ENCODE assay signal across 9 mouse cellular contexts in the genomic region with DNA sequence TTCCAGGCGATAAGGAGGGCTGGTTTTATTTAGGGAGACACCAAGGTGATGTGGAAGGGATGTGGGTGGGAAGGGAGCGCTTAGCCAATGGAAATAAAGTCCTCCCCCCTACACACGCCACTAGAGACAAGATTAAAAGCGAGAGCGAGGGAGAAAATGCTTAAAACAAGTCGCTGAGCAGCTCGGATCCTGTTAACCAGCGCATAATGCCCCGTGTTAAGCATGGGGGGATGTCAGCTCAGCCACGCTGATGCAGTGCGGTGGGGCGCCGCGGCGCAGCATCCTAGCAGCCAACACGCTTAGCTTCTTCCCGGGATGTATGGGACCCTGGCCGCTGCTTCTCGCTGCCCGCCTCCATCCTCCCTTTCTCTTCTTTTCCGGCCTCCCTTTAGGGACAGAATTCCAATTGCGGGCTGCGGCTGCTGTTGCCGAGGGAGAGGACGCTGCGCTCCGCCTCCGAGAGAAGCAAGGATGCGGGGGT. TPM values are rescaled to one million over a fixed set of nuclear protein-coding genes. Genes with fewer than 3 reads are reported as not detected.
DNase-seq lines count a peak whose midpoint lies in the region; ATAC-seq and TF ChIP-seq lines count a peak whose summit lies in the region.
"Had no signal": no experiment of that assay in that cellular context is flagged by ENCODE, and none has a peak within 500 bp of the region (broad histone marks: within the 10 kb centered on the region; RNA-seq: fewer than 3 reads in every experiment).

A gene (minus strand): TSS at position 57 of the 481 bp plus-strand sequence.

- H3K4me3 ChIP-seq in forebrain, embryonic 15.5 days, result peak within 1 kb of the TSS; percentile 47
- peak within 1 kb of the TSS; percentile 50 for H3K4me3 ChIP-seq in neural tube, embryonic 15.5 days (replicated peaks)
- H3K4me3 ChIP-seq in thymus, adult 2 months (ENCODE audit: control insufficient read depth, insufficient read depth, low read length), result no peak within 1 kb of the TSS

- TF ChIP-seq POLR2A in thymus, adult 2 months (IDR thresholded peaks at IDR 0.05; ENCODE audit: control insufficient read depth, extremely low read depth, insufficient read depth, low read length, poor library complexity), result no peak

- 0 out of 2 replicates have a peak, but pooled peaks have one; percentile 49 for ATAC-seq in forebrain, embryonic 15.5 days (replicated peaks)
- peak; percentile 51; the same call in 1 of the 2 replicates for ATAC-seq in neural tube, embryonic 15.5 days (ENCODE audit: low FRiP score)

- WGBS in forebrain, embryonic 15.5 days, result 1% methylated on average over 29 of the region's 29 CpGs
- whole genome bisulfite sequencing in neural tube, embryonic 15.5 days, result 1% methylated on average over 29 of the region's 29 CpGs
- WGBS in thymus, adult 2 months, result 9% methylated on average over 29 of the region's 29 CpGs

- H3K36me3 ChIP-seq in forebrain, embryonic 15.5 days, result no peaks in the 10 kb centered on the region
- H3K36me3 ChIP-seq in neural tube, embryonic 15.5 days, result no peaks in the 10 kb centered on the region
- no peaks in the 10 kb centered on the region for H3K36me3 ChIP-seq in thymus, adult 2 months (ENCODE audit: control insufficient read depth, insufficient read depth, low read length)

- peak within 1 kb of the TSS; percentile 78 for H3K4me2 ChIP-seq in forebrain, embryonic 15.5 days (replicated peaks)
- peak within 1 kb of the TSS; percentile 83 for H3K4me2 ChIP-seq in neural tube, embryonic 15.5 days

- peaks cover 10% of the 10 kb centered on the region; the same call in 1 of the 2 replicates for H3K27me3 ChIP-seq in forebrain, embryonic 15.5 days
- peaks cover 10% of the 10 kb centered on the region for H3K27me3 ChIP-seq in neural tube, embryonic 15.5 days (replicated peaks)
- H3K27me3 ChIP-seq in thymus, adult 2 months (ENCODE audit: control insufficient read depth, insufficient read depth, low read length), result no peaks in the 10 kb centered on the region

- peaks cover 48% of the 10 kb centered on the region for H3K4me1 ChIP-seq in forebrain, embryonic 15.5 days
- peaks cover 56% of the 10 kb centered on the region for H3K4me1 ChIP-seq in neural tube, embryonic 15.5 days
- no peaks in the 10 kb centered on the region for H3K4me1 ChIP-seq in thymus, adult 2 months (replicated peaks; ENCODE audit: control insufficient read depth, insufficient read depth, low read length)

- H3K9ac ChIP-seq in forebrain, embryonic 15.5 days (replicated peaks), result peak within 1 kb of the TSS; percentile 54
- H3K9ac ChIP-seq in neural tube, embryonic 15.5 days (replicated peaks), result peak within 1 kb of the TSS; percentile 62

- no peak for TF ChIP-seq CTCF in thymus, adult 2 months (IDR thresholded peaks at IDR 0.05; ENCODE audit: borderline replicate concordance, control insufficient read depth, extremely low read depth, insufficient read depth, low read length, poor library complexity)

- H3K27ac ChIP-seq in forebrain, embryonic 15.5 days (replicated peaks), result peak within 1 kb of the TSS; percentile 26; the same call in 1 of the 2 replicates
- H3K27ac ChIP-seq in neural tube, embryonic 15.5 days (replicated peaks), result peak within 1 kb of the TSS; percentile 80
- no peak within 1 kb of the TSS for H3K27ac ChIP-seq in thymus, adult 2 months (ENCODE audit: control insufficient read depth, insufficient read depth, low read length)

- peak; percentile 41 to 51 for DNase-seq in cerebellum, postnatal 10 days
- no peak for DNase-seq in cerebellum, adult 11 months
- DNase-seq in left cerebral cortex, adult 8-10 months (ENCODE audit: low spot score in 2 of 2), result peak; percentile 69 to 71
- no peak for DNase-seq in thymus, adult 2 months
- no peak for DNase-seq in cerebellum, adult 8-10 months
- no peak for DNase-seq in spleen, adult 18-20 months

- no peaks in the 10 kb centered on the region for H3K9me3 ChIP-seq in forebrain, embryonic 15.5 days
- H3K9me3 ChIP-seq in neural tube, embryonic 15.5 days (replicated peaks), result no peaks in the 10 kb centered on the region

RNA-seq across cellular contexts. Expression of the gene that starts here (rescaled TPM):
- polyA plus RNA-seq in forebrain, embryonic 15.5 days (2015; fragmentation: Nextera tagmentation; extraction: Ambion mirVana), result 5.5 and 5.6 TPM in 2 replicates
- total RNA-seq in left cerebral cortex, adult 8-10 months (2022), result 10 to 100 TPM; 60.0 to 62.0 (median 60.9) TPM
- polyA plus RNA-seq in neural tube, embryonic 15.5 days (2015; fragmentation: Nextera tagmentation; extraction: Ambion mirVana), result 19.2 and 21.3 TPM in 2 replicates
- 0.08 and 0.10 TPM in 2 replicates for polyA plus RNA-seq in thymus, adult 2 months (2012; rRNA removed)
- polyA plus RNA-seq: liver, embryonic 16.5 days had no signal

Comparison
In these comparisons a context has a peak if more than half of its experiments do, and no peak if none do; other contexts are left out.
1. DNase-seq: peak in cerebellum, postnatal 10 days (2 of 2) and left cerebral cortex, adult 8-10 months (2 of 2); none in cerebellum, adult 11 months (single experiment), thymus, adult 2 months (single experiment), cerebellum, adult 8-10 months (single experiment) and spleen, adult 18-20 months (0 of 2).